Mouse (Mus musculus) hindbrain, postnatal 0 days (tissue): ENCODE data around the gene Ralgps2. TPM values are rescaled to one million over a fixed set of nuclear protein-coding genes. Genes with fewer than 3 reads are reported as not detected.

Experiments used
- ATAC-seq: fragments of 200-750 bp; cut with Nextera tagmentation; 2 replicates; pipeline ENCODE4 v1.8.0; 2017; ENCODE audit warnings: mild to moderate bottlenecking, moderate TSS enrichment, moderate library complexity
- DNase-seq: peaks from one replicate; pipeline ENCODE4 v3.0.0-alpha.2; 2015; ENCODE audit warnings: low spot score
- H3K27ac ChIP-seq: fragments of 300-500 bp; sonication (generic); 2 replicates; pipeline ENCODE4 v1.5.1; 2014; ENCODE audit warnings: mild to moderate bottlenecking
- H3K27me3 ChIP-seq: fragments of 300-500 bp; sonication (generic); 2 replicates; pipeline ENCODE4 v1.6.1; 2014; ENCODE audit warnings: low read length, mixed read lengths; ENCODE audit not compliant: insufficient read depth
- H3K36me3 ChIP-seq: fragments of 300-500 bp; sonication (generic); 2 replicates; pipeline ENCODE4 v1.6.1; 2014; ENCODE audit warnings: low read length, mixed read lengths; ENCODE audit not compliant: insufficient read depth
- H3K4me1 ChIP-seq: fragments of 300-500 bp; sonication (generic); 2 replicates; pipeline ENCODE4 v1.6.1; 2014; ENCODE audit warnings: antibody characterized with exemption, low read length, mixed read lengths; ENCODE audit not compliant: insufficient read depth
- H3K4me2 ChIP-seq: fragments of 300-500 bp; sonication (generic); 2 replicates; pipeline ENCODE4 v1.6.1; 2014; ENCODE audit warnings: low read depth, mild to moderate bottlenecking, low read length, moderate library complexity, mixed read lengths
- H3K4me3 ChIP-seq: fragments of 300-500 bp; sonication (generic); 2 replicates; pipeline ENCODE4 v1.5.1; 2014; ENCODE audit warnings: low read length
- H3K9ac ChIP-seq: fragments of 300-500 bp; sonication (generic); replicated peaks from 2 replicates; pipeline ENCODE4 v1.6.1; 2014; ENCODE audit warnings: mild to moderate bottlenecking, low read length, moderate library complexity, mixed read lengths
- H3K9me3 ChIP-seq: fragments of 300-500 bp; sonication (generic); 2 replicates; pipeline ENCODE4 v1.6.1; 2016; ENCODE audit warnings: low read length, mixed read lengths
- CTCF ChIP-seq: IDR thresholded peaks from 2 replicates; pipeline ENCODE4 v1.5.1; 2016; ENCODE audit warnings: antibody characterized with exemption, control low read depth, low read depth
- WGBS: fragments of 180-500 bp; shearing (Covaris S2); extraction: QIAGEN DNeasy Blood & Tissue Kit; methylation state at CpG from one replicate; pipeline ENCODE4 v1.1.7; 2014; 5-methylcytosine and 5-hydroxymethylcytosine counted together
- polyA plus RNA-seq: library from polyadenylated mRNA; unstranded; fragments of >200 nt; fragmentation: Nextera tagmentation; extraction: Ambion mirVana; gene quantifications from 2 replicates; pipeline ENCODE4 v1.2.1, GENCODE M21; 2015
- total RNA-seq: library from RNA; depleted of rRNA; stranded (reverse); fragments of >200 nt; gene quantifications from 2 replicates; pipeline ENCODE4 v1.2.3, GENCODE M21; 2014

Ralgps2 gene
- total and polyA plus RNA-seq, 2 experiments from 2014 or later, result 52.8 to 70.1 TPM

DNA sequence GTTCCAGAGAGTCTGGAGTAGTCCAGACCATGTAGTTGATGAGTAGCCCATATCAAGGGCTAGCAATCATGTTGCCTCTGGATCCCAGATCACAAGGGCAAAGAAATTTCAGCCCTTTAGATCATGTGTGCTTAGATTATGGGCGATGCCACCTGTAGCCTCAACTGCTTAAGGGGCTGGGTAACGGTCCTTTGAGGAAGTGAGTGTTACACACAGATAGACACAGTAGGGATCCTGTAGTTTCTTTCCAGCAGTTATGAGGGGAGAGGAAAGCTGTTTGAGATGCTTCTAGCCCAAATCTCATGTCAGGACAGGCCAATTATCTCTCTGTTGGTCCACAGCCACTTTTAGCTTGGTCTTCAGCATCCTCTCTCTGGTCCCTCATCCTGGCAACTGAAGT lies 153.4 kb downstream of the Ralgps2 start:
- no peaks in the 10 kb centered on the region for H3K27me3 ChIP-seq
- no peak overlapping the region for H3K4me3 ChIP-seq
- peaks cover 16% of the 10 kb centered on the region for H3K4me1 ChIP-seq
- H3K4me2 ChIP-seq, result no peak overlapping the region
- 72% methylated on average over 2 of the region's 2 CpGs for WGBS
- H3K9me3 ChIP-seq, result no peaks in the 10 kb centered on the region
- no peak for TF ChIP-seq CTCF
- ATAC-seq (no peak), DNase-seq (no peak)
- H3K27ac ChIP-seq, result no peak overlapping the region
- H3K36me3 ChIP-seq, result no peaks in the 10 kb centered on the region
- no peak overlapping the region for H3K9ac ChIP-seq

DNA sequence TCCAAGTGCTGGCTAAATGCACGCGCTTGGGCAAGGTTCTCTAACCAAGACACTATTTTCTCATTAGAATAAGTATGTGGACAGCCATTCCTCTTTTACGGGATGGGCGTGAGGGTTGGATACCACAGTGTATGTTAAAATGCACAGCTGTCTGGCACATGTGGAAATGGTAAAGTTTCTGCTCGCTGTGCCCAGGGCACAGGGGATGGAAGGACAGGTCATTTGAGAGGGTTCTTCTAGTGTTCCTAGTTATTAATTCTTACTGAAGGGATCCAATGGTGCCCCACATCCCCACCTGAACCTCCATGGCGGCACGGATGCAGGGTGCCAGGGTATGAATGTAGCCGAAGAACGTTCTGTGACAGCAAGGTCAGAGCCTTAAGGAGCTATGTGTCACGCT lies 154.5 kb downstream of the Ralgps2 start:
- H3K4me2 ChIP-seq, result no peak overlapping the region
- H3K4me1 ChIP-seq, result peaks cover 18% of the 10 kb centered on the region
- no peak for DNase-seq
- WGBS, result 80% methylated on average over 10 of the region's 10 CpGs
- H3K36me3 ChIP-seq, result no peaks in the 10 kb centered on the region
- H3K27me3 ChIP-seq, result no peaks in the 10 kb centered on the region
- no peaks in the 10 kb centered on the region for H3K9me3 ChIP-seq
- no peak overlapping the region for H3K4me3 ChIP-seq
- H3K27ac ChIP-seq, result no peak overlapping the region
- no peak for TF ChIP-seq CTCF
- ATAC-seq, result no peak
- no peak overlapping the region for H3K9ac ChIP-seq

- Histone ChIP-seq H3K4me1 (peaks cover 18% of the 10 kb centered on the region), H3K36me3 (no peaks in the 10 kb centered on the region), H3K4me2 (no peak overlapping the region), H3K9me3 (no peaks in the 10 kb centered on the region), H3K4me3 (no peak overlapping the region), H3K27ac (no peak overlapping the region), H3K9ac (no peak overlapping the region), H3K27me3 (no peaks in the 10 kb centered on the region)
- no peak for ATAC-seq
- 49% methylated on average over 5 of the region's 5 CpGs for WGBS
- DNase-seq, result no peak
- TF ChIP-seq CTCF, result no peak
Observed at GRCm38 (mm10) chr1:156784116-156784515, 155.3 kb downstream of the Ralgps2 start.

GRCm38 (mm10) chr1:156781971-156782850 lies 157.2 kb downstream of the Ralgps2 start:
- Histone ChIP-seq H3K4me1 (peaks cover 13% of the 10 kb centered on the region), H3K4me3 (no peak overlapping the region), H3K9me3 (no peaks in the 10 kb centered on the region), H3K4me2 (no peak overlapping the region), H3K27me3 (no peaks in the 10 kb centered on the region), H3K9ac (no peak overlapping the region), H3K27ac (no peak overlapping the region), H3K36me3 (no peaks in the 10 kb centered on the region)
- DNase-seq (no peak), ATAC-seq (no peak)
- no peak for TF ChIP-seq CTCF
- 30% methylated on average over 14 of the region's 14 CpGs for WGBS

DNA sequence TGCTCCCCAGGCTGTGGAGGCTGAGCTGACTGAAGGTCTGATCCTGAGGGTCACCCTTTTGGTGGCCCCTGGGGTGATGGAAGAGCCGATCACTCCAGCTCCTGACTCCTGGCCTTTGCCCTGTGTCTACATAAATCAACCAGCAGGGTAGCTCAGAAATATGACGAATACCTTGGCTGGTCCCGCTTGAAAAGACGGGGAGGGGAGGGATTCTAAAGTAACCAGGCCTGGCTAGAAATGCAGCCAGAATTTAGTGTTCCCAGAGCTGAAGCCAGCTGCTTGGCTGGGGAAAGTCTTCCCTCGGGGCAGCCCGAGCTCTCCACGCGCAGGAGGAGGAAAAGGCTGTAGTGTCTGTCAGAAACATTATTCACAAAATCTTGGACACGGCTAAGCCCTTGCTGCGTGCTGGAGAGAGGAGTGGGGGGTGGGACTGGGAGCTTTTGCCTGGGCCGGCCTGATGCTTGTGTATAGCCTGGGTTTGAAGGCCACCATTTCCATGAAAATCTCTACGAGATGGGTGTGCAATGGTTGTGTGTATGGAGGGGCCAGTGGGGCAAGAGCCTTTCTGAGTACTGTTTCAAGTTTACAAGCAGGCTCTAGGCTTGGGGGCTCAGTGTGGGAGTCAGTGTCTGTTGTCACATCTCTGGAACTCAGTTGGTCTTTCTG lies 158.2 kb downstream of the Ralgps2 start:
- Histone ChIP-seq H3K4me3 (no peak overlapping the region), H3K9me3 (no peaks in the 10 kb centered on the region), H3K4me2 (no peak overlapping the region), H3K27ac (peak overlapping the region; percentile 57), H3K36me3 (no peaks in the 10 kb centered on the region), H3K27me3 (no peaks in the 10 kb centered on the region), H3K9ac (no peak overlapping the region), H3K4me1 (peaks cover 11% of the 10 kb centered on the region)
- WGBS, result 11% methylated on average over 12 of the region's 12 CpGs
- peak; percentile 79 for DNase-seq
- TF ChIP-seq CTCF, result no peak
- peak; percentile 74 for ATAC-seq

DNA sequence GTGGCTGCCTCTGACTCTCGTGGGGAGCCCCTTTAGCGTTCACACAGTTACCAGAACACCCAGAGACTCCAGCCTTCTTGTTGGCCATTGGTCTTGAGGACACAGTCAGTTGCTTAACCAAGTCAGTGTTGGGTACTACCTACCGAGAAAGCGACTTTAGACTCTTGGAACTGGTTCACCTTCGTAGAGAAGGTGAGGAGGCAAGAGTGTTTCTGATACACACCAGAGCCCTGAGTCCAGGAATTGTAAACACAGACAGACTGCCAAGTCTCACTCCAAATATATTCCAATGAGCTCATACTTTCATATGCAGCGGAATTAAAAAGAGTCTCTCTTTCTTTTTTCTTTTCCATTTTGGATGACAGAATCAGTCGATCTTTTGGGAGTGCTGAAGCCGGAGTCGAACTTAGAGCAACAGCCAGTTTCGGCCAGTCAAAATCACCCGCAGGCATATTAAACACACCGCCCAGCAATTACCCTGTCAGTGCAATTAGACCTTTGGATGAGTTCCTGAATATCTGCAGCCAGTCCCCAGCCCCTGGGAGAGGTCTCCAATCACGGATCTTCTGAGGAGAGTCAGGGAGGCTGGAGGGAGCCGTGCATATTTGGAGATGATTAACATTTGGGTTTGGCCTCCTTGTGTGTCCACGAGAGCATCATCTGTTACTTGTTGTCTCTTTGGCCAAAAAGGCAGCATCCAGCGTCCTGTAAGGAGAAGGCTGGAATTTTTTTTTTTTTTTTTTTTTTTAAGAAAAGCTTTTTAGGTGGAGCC lies 159.0 kb downstream of the Ralgps2 start:
- Histone ChIP-seq H3K9ac (no peak overlapping the region), H3K4me3 (no peak overlapping the region), H3K4me1 (peaks cover 11% of the 10 kb centered on the region), H3K27me3 (no peaks in the 10 kb centered on the region), H3K4me2 (no peak overlapping the region), H3K9me3 (no peaks in the 10 kb centered on the region), H3K27ac (no peak overlapping the region; the same call in 1 of the 2 replicates), H3K36me3 (no peaks in the 10 kb centered on the region)
- TF ChIP-seq CTCF, result no peak
- ATAC-seq (0 out of 2 replicates have a peak, but pooled peaks have one; percentile 20), DNase-seq (peak; percentile 43)
- 51% methylated on average over 16 of the region's 16 CpGs for WGBS
